Comparison of ENCODE assay signal across 24 mouse cellular contexts in the genomic region with DNA sequence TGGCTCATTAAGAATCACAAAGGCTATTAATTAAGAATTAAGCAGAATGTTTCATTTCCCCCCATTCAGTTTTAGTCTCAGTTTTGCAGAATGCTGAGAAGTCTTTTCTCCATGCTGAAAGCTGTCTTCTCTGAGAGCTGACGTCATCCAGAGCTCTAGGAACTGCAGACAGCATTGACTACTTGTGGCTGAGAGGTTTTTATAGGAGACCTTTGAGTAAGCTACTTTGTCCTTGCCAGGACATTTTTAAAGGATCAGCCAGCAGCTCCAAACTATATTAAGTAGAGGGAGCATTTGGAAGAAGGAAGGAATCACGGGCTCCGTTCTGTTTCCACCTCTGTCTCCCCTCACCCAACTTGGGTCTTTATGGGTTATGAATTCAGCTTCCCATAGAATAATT. TPM values are rescaled to one million over a fixed set of nuclear protein-coding genes. Genes with fewer than 3 reads are reported as not detected.
DNase-seq lines count a peak whose midpoint lies in the region; ATAC-seq and TF ChIP-seq lines count a peak whose summit lies in the region.
"Had no signal": no experiment of that assay in that cellular context is flagged by ENCODE, and none has a peak within 500 bp of the region (broad histone marks: within the 10 kb centered on the region; RNA-seq: fewer than 3 reads in every experiment).

No protein-coding gene starts in this region.

- H3K4me3 ChIP-seq in heart, adult 2 months: no peak overlapping the region
- H3K4me3 ChIP-seq in heart, embryonic 14.5 days (ENCODE audit: control insufficient read depth in 1 of 2, insufficient read depth in 1 of 2, low read depth in 1 of 2, low read length in 2 of 2): no peak overlapping the region
- H3K4me3 ChIP-seq in lung, embryonic 16.5 days (ENCODE audit: low read length): no peak overlapping the region
- no peak overlapping the region for H3K4me3 ChIP-seq in lung, adult 2 months (replicated peaks; ENCODE audit: extremely low read depth, low read depth, low read length)
- H3K4me3 ChIP-seq: embryonic facial prominence, embryonic 13.5 days; forebrain, embryonic 12.5 days; hindbrain, embryonic 12.5 days had no signal

- TF ChIP-seq EP300 in heart, adult 2 months (IDR thresholded peaks at IDR 0.05; ENCODE audit: insufficient read depth, low read depth, low read length): no peak

- TF ChIP-seq CTCF in heart, adult 2 months (IDR thresholded peaks at IDR 0.05): no peak
- TF ChIP-seq CTCF in lung, adult 2 months (IDR thresholded peaks at IDR 0.05; ENCODE audit: insufficient read depth, low read length): no peak

- peaks cover 9% of the 10 kb centered on the region for H3K79me2 ChIP-seq in heart, adult 2 months (replicated peaks; ENCODE audit: control insufficient read depth, insufficient read depth, low read length)

- no peaks in the 10 kb centered on the region for H3K27me3 ChIP-seq in heart, adult 2 months (ENCODE audit: control insufficient read depth, insufficient read depth, low read length)
- H3K27me3 ChIP-seq in heart, embryonic 14.5 days (ENCODE audit: control insufficient read depth, insufficient read depth, low read length): no peaks in the 10 kb centered on the region
- H3K27me3 ChIP-seq in lung, embryonic 16.5 days (ENCODE audit: control insufficient read depth, insufficient read depth, low read depth, low read length): no peaks in the 10 kb centered on the region
- H3K27me3 ChIP-seq: embryonic facial prominence, embryonic 13.5 days; forebrain, embryonic 12.5 days; hindbrain, embryonic 12.5 days had no signal

- H3K9me3 ChIP-seq in heart, embryonic 14.5 days (ENCODE audit: control insufficient read depth, low read length): no peaks in the 10 kb centered on the region
- no peaks in the 10 kb centered on the region for H3K9me3 ChIP-seq in lung, embryonic 16.5 days (ENCODE audit: control insufficient read depth, low read length)
- H3K9me3 ChIP-seq: embryonic facial prominence, embryonic 13.5 days; forebrain, embryonic 12.5 days; G1E; hindbrain, embryonic 12.5 days had no signal

- DNase-seq in frontal cortex, adult 2 months (ENCODE audit: extremely low spot score in 1 of 2, low spot score in 1 of 2): no peak
- no peak for DNase-seq in heart, adult 2 months
- no peak for DNase-seq in heart, postnatal 10 days
- DNase-seq in heart, adult 9 months (ENCODE audit: low spot score in 2 of 2): no peak
- DNase-seq in lung, adult 2 months: no peak
- DNase-seq: adrenal gland, adult 8-10 months; adrenal gland, postnatal 36 days; B cell, adult 2 months; cerebellum, adult 11 months; cerebellum, adult 9-10 months; cerebellum, postnatal 36 days; gastrocnemius, postnatal 14 days; kidney, adult 8-10 months had no signal

- H3K27ac ChIP-seq in heart, adult 2 months: peak overlapping the region; percentile 55
- peak overlapping the region; percentile 66 to 67; a peak in 3 of 4 replicates for H3K27ac ChIP-seq in heart, embryonic 14.5 days (replicated peaks in 1 of 2; ENCODE audit: control insufficient read depth in 1 of 2, insufficient read depth in 1 of 2, low read depth in 2 of 2, low read length in 2 of 2)
- 0 out of 2 replicates have a peak overlapping the region, but pooled peaks have one; percentile 13 for H3K27ac ChIP-seq in lung, embryonic 16.5 days (ENCODE audit: low read length)
- H3K27ac ChIP-seq: embryonic facial prominence, embryonic 13.5 days; forebrain, embryonic 12.5 days; hindbrain, embryonic 12.5 days had no signal

- no peak overlapping the region for H3K9ac ChIP-seq in heart, adult 2 months (ENCODE audit: low read depth, low read length)
- H3K9ac ChIP-seq in heart, embryonic 14.5 days (ENCODE audit: low read length): no peak overlapping the region
- H3K9ac ChIP-seq in lung, embryonic 16.5 days (ENCODE audit: low read length): no peak overlapping the region
- H3K9ac ChIP-seq: embryonic facial prominence, embryonic 13.5 days; forebrain, embryonic 12.5 days; hindbrain, embryonic 12.5 days had no signal

- intact Hi-C loops in heart, adult 2 months (cut with DNase I): no loop called here
- intact Hi-C loops in heart, postnatal 10 days (cut with DNase I): no loop called here

- H3K4me2 ChIP-seq in heart, embryonic 14.5 days (ENCODE audit: low read length): peak overlapping the region; percentile 20; the same call in 1 of the 2 replicates
- no peak overlapping the region for H3K4me2 ChIP-seq in lung, embryonic 16.5 days (ENCODE audit: low read depth, low read length)
- H3K4me2 ChIP-seq: embryonic facial prominence, embryonic 13.5 days; forebrain, embryonic 12.5 days; hindbrain, embryonic 12.5 days had no signal

- 40% methylated on average over 3 of the region's 3 CpGs for WGBS in heart, adult 2 months
- 27% methylated on average over 3 of the region's 3 CpGs for WGBS in heart, embryonic 14.5 days
- WGBS in lung, embryonic 16.5 days: 76% methylated on average over 3 of the region's 3 CpGs
- WGBS in lung, adult 2 months: 55% methylated on average over 3 of the region's 3 CpGs

- ATAC-seq in frontal cortex, adult (ENCODE audit: low TSS enrichment): peak; percentile 66
- ATAC-seq in heart, embryonic 14.5 days (ENCODE audit: insufficient number of reproducible peaks, insufficient read depth, low FRiP score, low read depth): no peak
- no peak for ATAC-seq in lung, embryonic 16.5 days (ENCODE audit: low read depth)
- ATAC-seq: CD4-positive, CD25-positive, alpha-beta regulatory T cell, adult 4 months; forebrain, embryonic 16.5 days; inflammation-experienced regulatory T-cells, adult 6 months; intestine, postnatal 0 days had no signal

- TF ChIP-seq POLR2A in heart, adult 2 months (IDR thresholded peaks at IDR 0.05; ENCODE audit: insufficient read depth, low read depth, low read length): no peak
- no peak for TF ChIP-seq POLR2A in lung, adult 2 months (IDR thresholded peaks at IDR 0.05; ENCODE audit: borderline replicate concordance, extremely low read depth, low read depth, low read length)

- peaks cover 18% of the 10 kb centered on the region for H3K4me1 ChIP-seq in heart, adult 2 months (ENCODE audit: control insufficient read depth, insufficient read depth, low read length)
- H3K4me1 ChIP-seq in heart, embryonic 14.5 days (ENCODE audit: control insufficient read depth in 2 of 2, insufficient read depth in 2 of 2, low read length in 2 of 2): peaks cover 9 to 40% of the 10 kb centered on the region in 2 experiments
- H3K4me1 ChIP-seq in lung, embryonic 16.5 days (replicated peaks; ENCODE audit: control insufficient read depth, insufficient read depth, low read length): no peaks in the 10 kb centered on the region
- H3K4me1 ChIP-seq in lung, adult 2 months (ENCODE audit: control insufficient read depth, insufficient read depth, low read length): peaks cover 16% of the 10 kb centered on the region
- H3K4me1 ChIP-seq: embryonic facial prominence, embryonic 13.5 days; hindbrain, embryonic 12.5 days had no signal

- peaks cover 19% of the 10 kb centered on the region for H3K36me3 ChIP-seq in heart, adult 2 months (ENCODE audit: control insufficient read depth, insufficient read depth, low read length)
- H3K36me3 ChIP-seq in heart, embryonic 14.5 days (ENCODE audit: control insufficient read depth, insufficient read depth, low read length): no peaks in the 10 kb centered on the region
- no peaks in the 10 kb centered on the region for H3K36me3 ChIP-seq in lung, embryonic 16.5 days (ENCODE audit: control insufficient read depth, insufficient read depth, low read length)
- H3K36me3 ChIP-seq: hindbrain, embryonic 12.5 days had no signal

RNA-seq across cellular contexts. Expression of a gene that starts 17.7 kb away (rescaled TPM):
- polyA plus RNA-seq in frontal cortex, adult 2 months (2012; rRNA removed): 44.6 and 45.3 TPM in 2 replicates
- 10 to 100 TPM; 48.8 to 58.3 TPM for total RNA-seq in heart, adult 2 months (2021)
- 9.9 and 21.6 TPM in 2 replicates for polyA plus RNA-seq in heart, adult 2 months (2012; rRNA removed)
- total RNA-seq in heart, postnatal 10 days (2021): 10 to 100 TPM; 68.7 to 69.9 TPM
- polyA plus RNA-seq in heart, embryonic 14.5 days (2014; fragmentation: Nextera tagmentation; extraction: Ambion mirVana): 44.1 and 49.9 TPM in 2 replicates
- 44.5 and 47.3 TPM in 2 replicates for polyA plus RNA-seq in lung, embryonic 16.5 days (2015; fragmentation: Nextera tagmentation; extraction: Ambion mirVana)
- polyA plus RNA-seq in lung, adult 2 months (2012; rRNA removed): 18.6 and 20.8 TPM in 2 replicates

Comparison
In these comparisons a context has a peak if more than half of its experiments do, and no peak if none do; other contexts are left out.
1. H3K27ac ChIP-seq: peak in every context shown above with its lines; median percentile 66 in heart, embryonic 14.5 days; 55 in heart, adult 2 months; 13 in lung, embryonic 16.5 days.